Mouse (Mus musculus) gastrocnemius, postnatal 36 days (tissue): ENCODE measurements around the gene Ssxb10. TPM values are rescaled to one million over a fixed set of nuclear protein-coding genes. Genes with fewer than 3 reads are reported as not detected.
"Not testable (repeated sequence)": the region's sequence is repeated elsewhere in the genome, so short reads cannot be mapped to it uniquely, and the experiment has no call there.

Experiments
- DNase-seq, 2 experiments: peaks; one replicate each; pipeline ENCODE4 v3.0.0; 2022
- intact Hi-C: fragments of 180-260 bp; cut with DNase I; formaldehyde crosslinking; loops from one replicate; pipeline ENCODE4 v1.15.1; 2025
- long read RNA-seq, 2 experiments: library from polyadenylated mRNA; stranded (forward); transcript quantifications; one replicate each; pipeline ENCODE4 v2.0.0; 2021
- total RNA-seq, 2 experiments: library from RNA; stranded (reverse); gene quantifications; 2 replicates each; pipeline ENCODE4 v1.2.3; 2021

Gene Ssxb10
- not detected for total RNA-seq
- long read RNA-seq, experiment 1, result 0 reads
- long read RNA-seq, experiment 2, result 0 reads

GRCm38 (mm10) chrX:8327124-8327523 is at the start of gene Ssxb10:
Gene Ssxb10 (plus strand): TSS chrX:8327424.
- intact Hi-C loops, result no loop called here
- DNase-seq, result no peak

- intact Hi-C loops, result no loop called here
- DNase-seq, result no peak
Observed at GRCm38 (mm10) chrX:8288621-8289020, 38.6 kb upstream of the Ssxb10 start.

- intact Hi-C loops, result no loop called here
- DNase-seq, result no peak
Observed at GRCm38 (mm10) chrX:8309302-8309701, 17.9 kb upstream of the Ssxb10 start.

GRCm38 (mm10) chrX:8314905-8315304 is 12.3 kb upstream of the Ssxb10 start:
- intact Hi-C loops, result not testable (repeated sequence)
- DNase-seq, result peak in 1 of 2 experiments; percentile 9

DNA sequence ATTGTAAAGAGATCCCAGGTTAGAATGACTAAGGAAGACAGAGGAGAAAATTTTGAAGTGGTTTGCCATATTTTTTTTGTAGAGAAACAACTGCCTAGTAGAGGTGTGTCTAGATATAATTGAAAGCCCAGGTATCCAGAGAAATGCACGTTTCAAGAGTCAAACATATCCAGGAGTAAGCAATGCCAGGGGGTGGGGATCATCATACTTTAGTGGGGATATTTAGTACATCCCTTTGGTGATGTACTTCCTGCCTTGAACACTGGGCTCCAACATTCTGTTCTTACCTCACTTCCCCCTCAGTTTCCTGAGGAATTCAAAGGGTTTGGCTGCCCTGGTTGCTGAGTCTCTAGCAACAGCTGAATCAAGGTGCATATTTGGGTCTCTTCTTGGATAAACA is 39.5 kb downstream of the Ssxb10 start, which contains the start of gene Ssxb9:
Gene Ssxb9 (plus strand): TSS at position 301 of the 400 bp plus-strand sequence.
- intact Hi-C loops, DNase-seq: not testable (repeated sequence)

Other genes with a start within 250 kb of the Ssxb10 start
- under 1 TPM; 0.39 to 0.64 TPM for gene Was, start 236.9 kb upstream of the Ssxb10 start, total RNA-seq
- gene Wdr13, start 194.5 kb upstream of the Ssxb10 start, total RNA-seq, result 10 to 100 TPM; 12.3 TPM
- 10 to 100 TPM; 56.4 to 78.2 TPM for gene Rbm3, start 181.5 kb upstream of the Ssxb10 start, total RNA-seq
- 1 to 10 TPM; 3.0 to 3.6 TPM for gene Tbc1d25, start 151.2 kb upstream of the Ssxb10 start, total RNA-seq
- gene Ebp, start 133.9 kb upstream of the Ssxb10 start, total RNA-seq, result 1 to 10 TPM; 8.4 to 9.0 TPM
- gene Porcn, start 120.9 kb upstream of the Ssxb10 start, total RNA-seq, result 1 to 10 TPM; 4.9 to 5.3 TPM
- gene Ftsj1, start 75.0 kb upstream of the Ssxb10 start, total RNA-seq, result 10 to 100 TPM; 14.1 to 14.4 TPM
- gene Slc38a5, start 56.3 kb upstream of the Ssxb10 start, total RNA-seq, result not detected
- gene Ssxb9, start 39.6 kb downstream of the Ssxb10 start, total RNA-seq, result not detected
- gene Ssxb1, start 85.9 kb downstream of the Ssxb10 start, total RNA-seq, result not detected
- not detected for gene Ssxb2, start 134.3 kb downstream of the Ssxb10 start, total RNA-seq
- not detected for gene Gm14459, start 197.5 kb downstream of the Ssxb10 start, total RNA-seq
- gene Ssxb6, start 220.8 kb downstream of the Ssxb10 start, total RNA-seq, result not detected